Comparison of ENCODE assay signal across 11 mouse cellular contexts in the genomic region with DNA sequence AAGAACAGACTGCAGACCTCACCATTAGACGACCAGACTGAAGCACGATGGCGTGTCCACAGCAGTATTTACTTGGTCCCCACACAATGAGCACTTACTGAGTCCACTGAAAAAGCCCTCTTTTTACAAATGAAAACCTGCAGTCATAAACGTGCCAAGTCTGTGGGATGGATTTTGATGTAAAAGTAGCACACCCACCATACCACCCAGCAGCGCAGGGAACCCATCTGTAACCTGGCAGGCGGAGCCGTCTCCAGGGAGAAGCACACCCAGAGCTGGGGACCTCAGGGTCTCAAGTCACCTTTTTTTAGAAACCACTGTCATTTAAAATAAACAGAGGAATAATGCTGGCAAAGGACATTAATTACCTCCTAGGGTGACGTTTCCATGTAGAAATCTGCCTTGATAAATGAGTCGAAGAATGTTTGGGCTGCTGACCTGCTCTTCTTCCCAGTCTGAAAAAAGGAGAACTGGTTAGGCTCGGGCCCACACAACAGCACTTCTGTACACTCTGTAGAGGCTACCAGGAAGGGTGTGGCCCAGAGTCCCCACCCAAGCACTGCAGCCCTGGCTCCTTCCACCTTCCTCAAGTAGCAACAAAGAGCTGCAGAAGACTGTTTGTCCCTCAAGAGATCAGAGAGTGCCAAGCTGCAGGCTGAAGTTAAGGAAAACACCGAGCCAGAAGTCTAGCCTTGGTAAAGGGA. TPM values are rescaled to one million over a fixed set of nuclear protein-coding genes. Genes with fewer than 3 reads are reported as not detected.
DNase-seq lines count a peak whose midpoint lies in the region; ATAC-seq and TF ChIP-seq lines count a peak whose summit lies in the region.
"Had no signal": no experiment of that assay in that cellular context is flagged by ENCODE, and none has a peak within 500 bp of the region (broad histone marks: within the 10 kb centered on the region; RNA-seq: fewer than 3 reads in every experiment).

No protein-coding gene starts in this region.

- H3K36me3 ChIP-seq in intestine, embryonic 15.5 days = peaks cover 16% of the 10 kb centered on the region; the same call in 1 of the 2 replicates
- peaks cover 48% of the 10 kb centered on the region for H3K36me3 ChIP-seq in intestine, postnatal 0 days (ENCODE audit: control insufficient read depth, insufficient read depth)
- H3K36me3 ChIP-seq in hindbrain, embryonic 14.5 days (replicated peaks; ENCODE audit: control insufficient read depth, insufficient read depth) = peaks cover 57% of the 10 kb centered on the region

- TF ChIP-seq POLR2A in lung, adult 2 months (IDR thresholded peaks at IDR 0.05; ENCODE audit: borderline replicate concordance, extremely low read depth, low read depth, low read length) = no peak

- no peak for TF ChIP-seq CTCF in intestine, postnatal 0 days (IDR thresholded peaks at IDR 0.05; ENCODE audit: low read depth)
- no peak for TF ChIP-seq CTCF in lung, adult 2 months (IDR thresholded peaks at IDR 0.05; ENCODE audit: insufficient read depth, low read length)

- peak; percentile 37 for DNase-seq in c-Kit-positive CD71-negative TER-119-negative erythroid progenitor cells, embryonic 14.5 days (ENCODE audit: low read depth)
- DNase-seq in lung, adult 2 months = peak; percentile 47
- DNase-seq in spleen, postnatal 36 days (ENCODE audit: low spot score in 2 of 2) = peak; percentile 82
- no peak for DNase-seq in urinary bladder, postnatal 36 days (ENCODE audit: low spot score in 2 of 2)
- no peak for DNase-seq in gastrocnemius, adult 8-10 months (ENCODE audit: low spot score in 2 of 2)
- DNase-seq in hindbrain, embryonic 14.5 days (ENCODE audit: low spot score) = no peak
- DNase-seq: cerebellum, postnatal 25 days; kidney, adult 18-20 months had no signal

- no peak overlapping the region for H3K27ac ChIP-seq in intestine, embryonic 15.5 days
- no peak overlapping the region for H3K27ac ChIP-seq in intestine, postnatal 0 days (ENCODE audit: low read depth, low read length)
- H3K27ac ChIP-seq in hindbrain, embryonic 14.5 days = no peak overlapping the region

- no peaks in the 10 kb centered on the region for H3K9me3 ChIP-seq in intestine, embryonic 15.5 days
- no peaks in the 10 kb centered on the region for H3K9me3 ChIP-seq in intestine, postnatal 0 days (ENCODE audit: control insufficient read depth)
- H3K9me3 ChIP-seq in hindbrain, embryonic 14.5 days (ENCODE audit: control insufficient read depth, low read length) = no peaks in the 10 kb centered on the region

- no peaks in the 10 kb centered on the region for H3K27me3 ChIP-seq in intestine, embryonic 15.5 days (replicated peaks)
- no peaks in the 10 kb centered on the region for H3K27me3 ChIP-seq in intestine, postnatal 0 days (replicated peaks; ENCODE audit: control insufficient read depth, insufficient read depth, low read length)
- no peaks in the 10 kb centered on the region for H3K27me3 ChIP-seq in hindbrain, embryonic 14.5 days (ENCODE audit: control insufficient read depth, insufficient read depth, low read length)

- no peak overlapping the region for H3K9ac ChIP-seq in intestine, embryonic 15.5 days
- H3K9ac ChIP-seq in intestine, postnatal 0 days (ENCODE audit: low read depth, low read length) = no peak overlapping the region
- no peak overlapping the region for H3K9ac ChIP-seq in hindbrain, embryonic 14.5 days

- WGBS in intestine, embryonic 15.5 days = 72% methylated on average over 11 of the region's 11 CpGs
- WGBS in intestine, postnatal 0 days = 71% methylated on average over 11 of the region's 11 CpGs
- 53% methylated on average over 11 of the region's 11 CpGs for whole genome bisulfite sequencing in lung, adult 2 months
- WGBS in hindbrain, embryonic 14.5 days = 79% methylated on average over 11 of the region's 11 CpGs

- H3K4me2 ChIP-seq in intestine, embryonic 15.5 days (replicated peaks) = no peak overlapping the region
- H3K4me2 ChIP-seq in intestine, postnatal 0 days (replicated peaks; ENCODE audit: low read depth) = no peak overlapping the region
- no peak overlapping the region for H3K4me2 ChIP-seq in hindbrain, embryonic 14.5 days (replicated peaks)

- peaks cover 5% of the 10 kb centered on the region; the same call in 1 of the 2 replicates for H3K4me1 ChIP-seq in intestine, embryonic 15.5 days (replicated peaks)
- no peaks in the 10 kb centered on the region; the same call in 1 of the 2 replicates for H3K4me1 ChIP-seq in intestine, postnatal 0 days (replicated peaks; ENCODE audit: control insufficient read depth, insufficient read depth, low read length)
- peaks cover 21% of the 10 kb centered on the region for H3K4me1 ChIP-seq in lung, adult 2 months (ENCODE audit: control insufficient read depth, insufficient read depth, low read length)
- no peaks in the 10 kb centered on the region for H3K4me1 ChIP-seq in hindbrain, embryonic 14.5 days (replicated peaks; ENCODE audit: control insufficient read depth, insufficient read depth, low read length)

- no peak overlapping the region for H3K4me3 ChIP-seq in intestine, embryonic 15.5 days (replicated peaks)
- no peak overlapping the region for H3K4me3 ChIP-seq in intestine, postnatal 0 days (ENCODE audit: low read depth, low read length)
- H3K4me3 ChIP-seq in lung, adult 2 months (replicated peaks; ENCODE audit: extremely low read depth, low read depth, low read length) = no peak overlapping the region
- H3K4me3 ChIP-seq in hindbrain, embryonic 14.5 days (replicated peaks; ENCODE audit: low read length) = no peak overlapping the region
- H3K4me3 ChIP-seq: myocyte had no signal

- 0 out of 2 replicates have a peak, but pooled peaks have one; percentile 49 for ATAC-seq in intestine, embryonic 15.5 days
- ATAC-seq in intestine, postnatal 0 days = no peak
- ATAC-seq in hindbrain, embryonic 14.5 days (ENCODE audit: low FRiP score) = no peak

RNA-seq across cellular contexts. Expression of a gene that starts 43.5 kb away (rescaled TPM):
- polyA plus RNA-seq in intestine, embryonic 15.5 days (2015; fragmentation: Nextera tagmentation; extraction: Ambion mirVana) = 79.9 and 82.9 TPM in 2 replicates
- 87.7 and 92.6 TPM in 2 replicates for polyA plus RNA-seq in intestine, postnatal 0 days (2015; fragmentation: Nextera tagmentation; extraction: Ambion mirVana)
- 113 and 118 TPM in 2 replicates for polyA plus RNA-seq in lung, adult 2 months (2012; rRNA removed)
- total RNA-seq in gastrocnemius, adult 8-10 months (2022) = 100 to 1,000 TPM; 142 to 218 (median 178) TPM
- 102 and 114 TPM in 2 replicates for polyA plus RNA-seq in hindbrain, embryonic 14.5 days (2014; fragmentation: Nextera tagmentation; extraction: Ambion mirVana)

Comparison
In these comparisons a context has a peak if more than half of its experiments do, and no peak if none do; other contexts are left out.
1. DNase-seq: peak in c-Kit-positive CD71-negative TER-119-negative erythroid progenitor cells, embryonic 14.5 days (single experiment), lung, adult 2 months (single experiment) and spleen, postnatal 36 days (2 of 2); none in urinary bladder, postnatal 36 days (0 of 2), gastrocnemius, adult 8-10 months (0 of 2) and hindbrain, embryonic 14.5 days (single experiment).